Mouse (Mus musculus) forebrain, embryonic 13.5 days (tissue): ENCODE data around the gene Erg28. TPM values are rescaled to one million over a fixed set of nuclear protein-coding genes. Genes with fewer than 3 reads are reported as not detected.

Source experiments
- ATAC-seq: fragments of 200-750 bp; cut with Nextera tagmentation; 2 replicates; pipeline ENCODE4 v1.8.0; 2017
- H3K27ac ChIP-seq: fragments of 300-500 bp; sonication (generic); 2 replicates; pipeline ENCODE4 v1.5.1; 2015; ENCODE audit warnings: inconsistent platforms, mild to moderate bottlenecking, moderate library complexity
- H3K27me3 ChIP-seq: fragments of 300-500 bp; sonication (generic); 2 replicates; pipeline ENCODE4 v1.6.1; 2015; ENCODE audit warnings: mild to moderate bottlenecking, inconsistent platforms
- H3K36me3 ChIP-seq: fragments of 300-500 bp; sonication (generic); 2 replicates; pipeline ENCODE4 v1.6.1; 2015; ENCODE audit warnings: mild to moderate bottlenecking, inconsistent platforms; ENCODE audit not compliant: poor library complexity, severe bottlenecking
- H3K4me1 ChIP-seq: fragments of 300-500 bp; sonication (generic); 2 replicates; pipeline ENCODE4 v1.6.1; 2015; ENCODE audit warnings: inconsistent platforms
- H3K4me2 ChIP-seq: fragments of 300-500 bp; sonication (generic); 2 replicates; pipeline ENCODE4 v1.6.1; 2015; ENCODE audit warnings: inconsistent platforms, mild to moderate bottlenecking, moderate library complexity
- H3K4me3 ChIP-seq: fragments of 300-500 bp; sonication (generic); 2 replicates; pipeline ENCODE4 v1.5.1; 2015; ENCODE audit warnings: mild to moderate bottlenecking, inconsistent platforms
- H3K9ac ChIP-seq: fragments of 300-500 bp; sonication (generic); 2 replicates; pipeline ENCODE4 v1.6.1; 2015; ENCODE audit warnings: mild to moderate bottlenecking, inconsistent platforms
- H3K9me3 ChIP-seq: fragments of 300-500 bp; sonication (generic); replicated peaks from 2 replicates; pipeline ENCODE4 v1.6.1; 2016; ENCODE audit warnings: inconsistent platforms
- WGBS: fragments of 180-500 bp; shearing (Covaris S2); methylation state at CpG from one replicate; pipeline ENCODE4 v1.1.7; 2015; 5-methylcytosine and 5-hydroxymethylcytosine counted together
- polyA plus RNA-seq: library from polyadenylated mRNA; unstranded; fragments of >200 nt; fragmentation: Nextera tagmentation; extraction: Ambion mirVana; gene quantifications from 2 replicates; pipeline ENCODE4 v1.2.1, GENCODE M21; 2015

Gene Erg28
- polyA plus RNA-seq, 1 experiment from 2014 or later = 98.5 TPM

- H3K4me1 ChIP-seq = no peaks in the 10 kb centered on the region
- 53% methylated on average over 4 of the region's 4 CpGs for WGBS
- ATAC-seq = no peak
- H3K9me3 ChIP-seq = no peaks in the 10 kb centered on the region
- no peaks in the 10 kb centered on the region for H3K36me3 ChIP-seq
- no peak overlapping the region for H3K4me2 ChIP-seq
- no peak overlapping the region for H3K4me3 ChIP-seq
- no peaks in the 10 kb centered on the region for H3K27me3 ChIP-seq
- no peak overlapping the region for H3K9ac ChIP-seq
- no peak overlapping the region for H3K27ac ChIP-seq
Measured at GRCm38 (mm10) chr12:85767750-85768149, 56.6 kb downstream of the Erg28 start.

- 86% methylated on average over 3 of the region's 3 CpGs for WGBS
Measured at GRCm38 (mm10) chr12:85766287-85766686, 58.1 kb downstream of the Erg28 start.

More at GRCm38 (mm10) chr12:85766287-85766686, 58.1 kb downstream of the Erg28 start:
- H3K4me2 ChIP-seq = no peak overlapping the region
- no peak overlapping the region for H3K4me3 ChIP-seq
- no peaks in the 10 kb centered on the region for H3K27me3 ChIP-seq
- H3K36me3 ChIP-seq = no peaks in the 10 kb centered on the region
- no peak overlapping the region for H3K9ac ChIP-seq
- no peak overlapping the region for H3K27ac ChIP-seq
- H3K9me3 ChIP-seq = no peaks in the 10 kb centered on the region
- no peaks in the 10 kb centered on the region for H3K4me1 ChIP-seq
- ATAC-seq = no peak

Other genes starting within 250 kb of the Erg28 start
- gene Jdp2, start 225.5 kb downstream of the Erg28 start, polyA plus RNA-seq = 0.21 TPM in 1 of 2 replicates, not detected in the other
- gene Batf, start 137.9 kb downstream of the Erg28 start, polyA plus RNA-seq = 0.38 and 0.53 TPM in 2 replicates
- gene Flvcr2, start 78.0 kb downstream of the Erg28 start, polyA plus RNA-seq = 2.2 and 2.6 TPM in 2 replicates
- gene Ttll5, start 109 bp upstream of the Erg28 start, polyA plus RNA-seq = 12.0 and 15.2 TPM in 2 replicates